Mouse (Mus musculus): ENCODE measurements around the gene Gm28635. TPM values are rescaled to one million over a fixed set of nuclear protein-coding genes. Genes with fewer than 3 reads are reported as not detected.

The Gm28635 gene
- total and polyA plus RNA-seq, 3 experiments: 5.8 to 5.9 TPM; not detected in 1

- Histone ChIP-seq H3K27ac (peak overlapping the region; percentile 58), H3K4me3 (no peak overlapping the region), H3K36me3 (ENCODE audit: control insufficient read depth, insufficient read depth, low read length) (peaks cover 72% of the 10 kb centered on the region), H3K27me3 (ENCODE audit: control insufficient read depth, insufficient read depth, low read length) (no peaks in the 10 kb centered on the region), H3K4me1 (ENCODE audit: control insufficient read depth, insufficient read depth, low read length) (peaks cover 30% of the 10 kb centered on the region), H3K9ac (ENCODE audit: low read depth, low read length) (no peak overlapping the region), H3K79me2 (replicated peaks; ENCODE audit: control insufficient read depth, insufficient read depth, low read length) (peaks cover 6% of the 10 kb centered on the region)
- no peak for DNase-seq
- 39% methylated on average over 3 of the region's 3 CpGs for WGBS
- intact Hi-C loops (cut with DNase I): loop anchor here (2.0 kb wide), 1 partner anchor 15 kb away; no protein-coding TSS in a partner anchor
- TF ChIP-seq POLR2A (IDR thresholded peaks at IDR 0.05; ENCODE audit: insufficient read depth, low read depth, low read length): no peak
- TF ChIP-seq EP300 (IDR thresholded peaks at IDR 0.05; ENCODE audit: insufficient read depth, low read depth, low read length): no peak
- no peak for TF ChIP-seq CTCF (IDR thresholded peaks at IDR 0.05)
These were observed 54.3 kb downstream of the Gm28635 start for GRCm38 (mm10) chr2:84623428-84624119.

GRCm38 (mm10) chr2:84622668-84623067, 55.2 kb downstream of the Gm28635 start:
- no peak for TF ChIP-seq EP300 (IDR thresholded peaks at IDR 0.05; ENCODE audit: insufficient read depth, low read depth, low read length)
- no peak for TF ChIP-seq POLR2A (IDR thresholded peaks at IDR 0.05; ENCODE audit: insufficient read depth, low read depth, low read length)
- TF ChIP-seq CTCF (IDR thresholded peaks at IDR 0.05): no peak
- DNase-seq: no peak

GRCm38 (mm10) chr2:84619646-84620340, 58.0 kb downstream of the Gm28635 start:
- H3K9ac ChIP-seq (ENCODE audit: low read depth, low read length): no peak overlapping the region
- TF ChIP-seq EP300 (IDR thresholded peaks at IDR 0.05; ENCODE audit: insufficient read depth, low read depth, low read length): no peak
- no peak overlapping the region for H3K4me3 ChIP-seq
- H3K79me2 ChIP-seq (replicated peaks; ENCODE audit: control insufficient read depth, insufficient read depth, low read length): peaks cover 4% of the 10 kb centered on the region
- peak overlapping the region; percentile 24; the same call in 1 of the 2 replicates for H3K27ac ChIP-seq
- DNase-seq: no peak
- no peaks in the 10 kb centered on the region for H3K27me3 ChIP-seq (ENCODE audit: control insufficient read depth, insufficient read depth, low read length)
- 91% methylated on average over 21 of the region's 21 CpGs for WGBS
- peaks cover 69% of the 10 kb centered on the region for H3K36me3 ChIP-seq (ENCODE audit: control insufficient read depth, insufficient read depth, low read length)
- peaks cover 12% of the 10 kb centered on the region for H3K4me1 ChIP-seq (ENCODE audit: control insufficient read depth, insufficient read depth, low read length)
- intact Hi-C loops (cut with DNase I): no loop called here

More at GRCm38 (mm10) chr2:84622668-84623067, 55.2 kb downstream of the Gm28635 start:
- Histone ChIP-seq H3K4me3 (no peak overlapping the region), H3K79me2 (replicated peaks; ENCODE audit: control insufficient read depth, insufficient read depth, low read length) (peaks cover 6% of the 10 kb centered on the region), H3K36me3 (ENCODE audit: control insufficient read depth, insufficient read depth, low read length) (peaks cover 73% of the 10 kb centered on the region), H3K4me1 (ENCODE audit: control insufficient read depth, insufficient read depth, low read length) (peaks cover 28% of the 10 kb centered on the region), H3K27me3 (ENCODE audit: control insufficient read depth, insufficient read depth, low read length) (no peaks in the 10 kb centered on the region), H3K27ac (peak overlapping the region; percentile 58), H3K9ac (ENCODE audit: low read depth, low read length) (no peak overlapping the region)
- intact Hi-C loops (cut with DNase I): loop anchor here (2.0 kb wide), 1 partner anchor 16 kb away; no protein-coding TSS in a partner anchor
- 22% methylated on average over 2 of the region's 2 CpGs for WGBS

GRCm38 (mm10) chr2:84618914-84619313, 58.9 kb downstream of the Gm28635 start:
- intact Hi-C loops (cut with DNase I): loop anchor here (1.0 kb wide), 1 partner anchor 33 kb away; no protein-coding TSS in a partner anchor
- DNase-seq: no peak
- no peaks in the 10 kb centered on the region; the same call in none of the 2 replicates for H3K79me2 ChIP-seq (replicated peaks; ENCODE audit: control insufficient read depth, insufficient read depth, low read length)
- H3K27me3 ChIP-seq (ENCODE audit: control insufficient read depth, insufficient read depth, low read length): no peaks in the 10 kb centered on the region
- 23% methylated on average over 2 of the region's 2 CpGs for WGBS
- H3K9ac ChIP-seq (ENCODE audit: low read depth, low read length): 0 out of 2 replicates have a peak overlapping the region, but pooled peaks have one; percentile 16
- H3K4me1 ChIP-seq (ENCODE audit: control insufficient read depth, insufficient read depth, low read length): peaks cover 7% of the 10 kb centered on the region
- H3K36me3 ChIP-seq (ENCODE audit: control insufficient read depth, insufficient read depth, low read length): peaks cover 67% of the 10 kb centered on the region
- H3K27ac ChIP-seq: peak overlapping the region; percentile 24
- no peak for TF ChIP-seq CTCF (IDR thresholded peaks at IDR 0.05)
- no peak for TF ChIP-seq EP300 (IDR thresholded peaks at IDR 0.05; ENCODE audit: insufficient read depth, low read depth, low read length)
- no peak for TF ChIP-seq POLR2A (IDR thresholded peaks at IDR 0.05; ENCODE audit: insufficient read depth, low read depth, low read length)
- H3K4me3 ChIP-seq: no peak overlapping the region

- TF ChIP-seq CTCF (IDR thresholded peaks at IDR 0.05) (peak; percentile 87), EP300 (IDR thresholded peaks at IDR 0.05; ENCODE audit: insufficient read depth, low read depth, low read length) (no peak)
- Histone ChIP-seq H3K36me3 (ENCODE audit: control insufficient read depth, insufficient read depth, low read length) (peaks cover 61% of the 10 kb centered on the region), H3K27me3 (ENCODE audit: control insufficient read depth, insufficient read depth, low read length) (no peaks in the 10 kb centered on the region), H3K27ac (peak overlapping the region; percentile 24), H3K79me2 (replicated peaks; ENCODE audit: control insufficient read depth, insufficient read depth, low read length) (no peaks in the 10 kb centered on the region; the same call in none of the 2 replicates), H3K4me1 (ENCODE audit: control insufficient read depth, insufficient read depth, low read length) (peaks cover 5% of the 10 kb centered on the region), H3K4me3 (no peak overlapping the region), H3K9ac (ENCODE audit: low read depth, low read length) (no peak overlapping the region)
- 47% methylated on average over 3 of the region's 3 CpGs for WGBS
- DNase-seq: no peak
- intact Hi-C loops (cut with DNase I): loop anchor here (1.0 kb wide), 2 partner anchors 34 to 42 kb away; no protein-coding TSS in a partner anchor
These were observed 60.0 kb downstream of the Gm28635 start for GRCm38 (mm10) chr2:84617637-84618515.

All from heart, adult 2 months (tissue).